Mouse (Mus musculus) CH12.LX (cell line): Measurements from ENCODE around the gene Fhdc1. TPM values are rescaled to one million over a fixed set of nuclear protein-coding genes. Genes with fewer than 3 reads are reported as not detected.

ENCODE experiments used
- DNase-seq: peaks from one replicate; pipeline ENCODE4 v3.0.0-alpha.2; 2013; ENCODE audit errors: extremely low read depth
- H3K27ac ChIP-seq: 2 replicates; pipeline ENCODE4 v1.5.1; 2012; ENCODE audit warnings: low read depth, mild to moderate bottlenecking, control low read depth, moderate library complexity; ENCODE audit not compliant: insufficient read depth
- H3K27me3 ChIP-seq: replicated peaks from 2 replicates; pipeline ENCODE3; 2012; ENCODE audit warnings: inconsistent platforms
- H3K36me3 ChIP-seq, 2 experiments: replicated peaks in 1 of 2; 2 replicates each; pipeline versions ENCODE3 to v1.6.1; 2012; ENCODE audit warnings: inconsistent platforms in 1 of 2, low read length in 1 of 2, mild to moderate bottlenecking in 1 of 2, mixed read lengths in 1 of 2, moderate library complexity in 1 of 2; ENCODE audit not compliant: control insufficient read depth in 1 of 2, insufficient read depth in 1 of 2
- H3K4me1 ChIP-seq, 2 experiments: 2 replicates each; pipeline ENCODE4 v1.6.1; 2012; ENCODE audit warnings: inconsistent platforms in 1 of 2, moderate library complexity in 1 of 2; ENCODE audit not compliant: insufficient read depth in 2 of 2, control insufficient read depth in 1 of 2
- H3K4me2 ChIP-seq: 2 replicates; pipeline ENCODE4 v1.6.1; 2012; ENCODE audit warnings: low read depth, mild to moderate bottlenecking, control low read depth; ENCODE audit not compliant: poor library complexity, insufficient read depth, severe bottlenecking
- H3K4me3 ChIP-seq, 3 experiments: fragments of 150-350 bp in 1 of 3; sonication (generic) in 1 of 3; replicated peaks in 1 of 3; 2 replicates each; pipeline versions ENCODE3 to v1.5.1; 2011 to 2012; ENCODE audit warnings: low read depth in 2 of 3, low read length in 2 of 3, mild to moderate bottlenecking in 2 of 3, moderate library complexity in 2 of 3, control low read depth in 1 of 3, improper control_type of control experiment in 1 of 3, inconsistent platforms in 1 of 3, mixed read lengths in 1 of 3; ENCODE audit not compliant: poor library complexity in 1 of 3
- H3K79me2 ChIP-seq: replicated peaks from 2 replicates; pipeline ENCODE4 v1.6.1; 2012; ENCODE audit warnings: mild to moderate bottlenecking, moderate library complexity; ENCODE audit not compliant: control insufficient read depth, poor library complexity, insufficient read depth, severe bottlenecking; ENCODE audit errors: extremely low read depth
- H3K9ac ChIP-seq: 2 replicates; pipeline ENCODE4 v1.6.1; 2012; ENCODE audit warnings: low read depth, mild to moderate bottlenecking, control low read depth, moderate library complexity; ENCODE audit not compliant: insufficient read depth
- H3K9me3 ChIP-seq: replicated peaks from 2 replicates; pipeline ENCODE3; 2012; ENCODE audit warnings: low read length, inconsistent platforms, mixed read lengths
- BHLHE40 ChIP-seq: IDR thresholded peaks from 2 replicates; pipeline ENCODE4 v1.6.1; 2011; ENCODE audit warnings: mild to moderate bottlenecking, low read depth, low read length, improper control_type of control experiment
- CHD1 ChIP-seq: IDR thresholded peaks from 2 replicates; pipeline ENCODE4 v1.6.1; 2012; ENCODE audit warnings: low read depth, low read length, improper control_type of control experiment, inconsistent platforms
- CHD2 ChIP-seq: IDR thresholded peaks from 2 replicates; pipeline ENCODE4 v1.6.1; 2011; ENCODE audit warnings: low read length, improper control_type of control experiment
- CTCF ChIP-seq, 2 experiments: IDR thresholded peaks in 1 of 2; conservative IDR thresholded peaks in 1 of 2; 2 replicates each; pipeline ENCODE4 v1.5.1; 2011 to 2012; ENCODE audit warnings: low read depth in 2 of 2, low read length in 2 of 2, improper control_type of control experiment in 1 of 2, inconsistent platforms in 1 of 2, mild to moderate bottlenecking in 1 of 2, moderate library complexity in 1 of 2
- ELF1 ChIP-seq: IDR thresholded peaks from 2 replicates; pipeline ENCODE4 v1.6.1; 2014; ENCODE audit warnings: low read depth, mild to moderate bottlenecking, inconsistent platforms, low read length, improper control_type of control experiment
- EP300 ChIP-seq: IDR thresholded peaks from 2 replicates; pipeline ENCODE4 v1.6.1; 2011; ENCODE audit warnings: low read length, improper control_type of control experiment
- IRF4 ChIP-seq: IDR thresholded peaks from 2 replicates; pipeline ENCODE4 v1.6.1; 2014; ENCODE audit warnings: low read depth, mild to moderate bottlenecking, inconsistent platforms, low read length, improper control_type of control experiment
- JUND ChIP-seq: conservative IDR thresholded peaks from 2 replicates; pipeline ENCODE4 v1.6.1; 2011; ENCODE audit warnings: low read depth, low read length, improper control_type of control experiment
- KAT2A ChIP-seq: IDR thresholded peaks from 2 replicates; pipeline ENCODE4 v1.6.1; 2012; ENCODE audit warnings: low read length, improper control_type of control experiment, inconsistent platforms; ENCODE audit not compliant: insufficient replicate concordance
- MAFK ChIP-seq: IDR thresholded peaks from 2 replicates; pipeline ENCODE4 v1.6.1; 2011; ENCODE audit warnings: low read length, improper control_type of control experiment; ENCODE audit not compliant: insufficient replicate concordance
- MAZ ChIP-seq: IDR thresholded peaks from 2 replicates; pipeline ENCODE4 v1.6.1; 2012; ENCODE audit warnings: low read depth, mild to moderate bottlenecking, inconsistent platforms, low read length, improper control_type of control experiment, moderate library complexity
- MXI1 ChIP-seq: IDR thresholded peaks from 2 replicates; pipeline ENCODE4 v1.6.1; 2011; ENCODE audit warnings: mild to moderate bottlenecking, low read depth, low read length, improper control_type of control experiment
- MYC ChIP-seq: IDR thresholded peaks from 2 replicates; pipeline ENCODE4 v1.6.1; 2011; ENCODE audit warnings: low read depth, mild to moderate bottlenecking, improper control_type of control experiment, low read length
- NELFE ChIP-seq: IDR thresholded peaks from 2 replicates; pipeline ENCODE4 v1.6.1; 2011; ENCODE audit warnings: low read depth, low read length, improper control_type of control experiment
- PAX5 ChIP-seq: IDR thresholded peaks from 2 replicates; pipeline ENCODE4 v1.6.1; 2012; ENCODE audit warnings: low read length, inconsistent platforms, mixed read lengths
- POLR2A ChIP-seq: IDR thresholded peaks from 2 replicates; pipeline ENCODE4 v1.6.1; 2011; ENCODE audit warnings: low read depth, mild to moderate bottlenecking, improper control_type of control experiment, low read length
- POLR2AphosphoS2 ChIP-seq: IDR thresholded peaks from 2 replicates; pipeline ENCODE4 v1.6.1; 2011; ENCODE audit warnings: low read depth, low read length, improper control_type of control experiment
- RAD21 ChIP-seq: IDR thresholded peaks from 2 replicates; pipeline ENCODE4 v1.6.1; 2011; ENCODE audit warnings: low read depth, mild to moderate bottlenecking, low read length, improper control_type of control experiment, moderate library complexity
- RCOR1 ChIP-seq: conservative IDR thresholded peaks from 2 replicates; pipeline ENCODE4 v1.6.1; 2012; ENCODE audit warnings: low read depth, mild to moderate bottlenecking, inconsistent platforms, low read length, improper control_type of control experiment
- SIN3A ChIP-seq: IDR thresholded peaks from 2 replicates; pipeline ENCODE4 v1.6.1; 2012; ENCODE audit warnings: low read length, improper control_type of control experiment, inconsistent platforms
- SMC3 ChIP-seq: IDR thresholded peaks from 2 replicates; pipeline ENCODE4 v1.6.1; 2011; ENCODE audit warnings: low read depth, low read length, improper control_type of control experiment
- TCF12 ChIP-seq: IDR thresholded peaks from 2 replicates; pipeline ENCODE4 v1.6.1; 2014; ENCODE audit warnings: low read depth, mild to moderate bottlenecking, inconsistent platforms, low read length, improper control_type of control experiment
- UBTF ChIP-seq: IDR thresholded peaks from 2 replicates; pipeline ENCODE4 v1.6.1; 2012; ENCODE audit warnings: low read depth, mild to moderate bottlenecking, inconsistent platforms, low read length, improper control_type of control experiment, moderate library complexity
- USF1 ChIP-seq: IDR thresholded peaks from 2 replicates; pipeline ENCODE4 v1.6.1; 2014; ENCODE audit warnings: low read depth, mild to moderate bottlenecking, inconsistent platforms, low read length, improper control_type of control experiment
- ZC3H11A ChIP-seq: IDR thresholded peaks from 2 replicates; pipeline ENCODE4 v1.6.1; 2012; ENCODE audit warnings: low read depth, mild to moderate bottlenecking, inconsistent platforms, low read length, improper control_type of control experiment
- ZNF384 ChIP-seq: IDR thresholded peaks from 2 replicates; pipeline ENCODE4 v1.6.1; 2012; ENCODE audit warnings: low read depth, low read length, improper control_type of control experiment, inconsistent platforms
- dilution Hi-C: fragments of 300-500 bp; cut with MboI; formaldehyde crosslinking; loops from 2 replicates; pipeline ENCODE4 v1.14.3; 2020; ENCODE audit warnings: low sequenced_read_pairs; ENCODE audit not compliant: extremely low pct_unique_long_range_greater_than_20kb, extremely low pct_ligation_motif_present
- in situ Hi-C: fragments of 300-500 bp; cut with MboI; formaldehyde crosslinking; loops from 3 replicates; pipeline ENCODE4 v1.14.3; 2019; ENCODE audit warnings: low sequenced_read_pairs, low pct_ligation_motif_present, low pct_unique_long_range_greater_than_20kb, mixed read lengths
- polyA plus RNA-seq: library from polyadenylated mRNA; unstranded; fragments of >175 nt; gene quantifications from 2 replicates; pipeline ENCODE4 v1.2.1, GENCODE M21; 2012; ENCODE audit warnings: low read depth; ENCODE audit not compliant: insufficient read length
- total RNA-seq, 2 experiments: library from RNA; depleted of rRNA; stranded (reverse); fragments of 300-350 nt in 1 of 2; fragments of >200 nt in 1 of 2; gene quantifications; 2 replicates each; pipeline ENCODE4 v1.2.3; 2012 to 2014

The Fhdc1 gene
- total and polyA plus RNA-seq, 3 experiments = 0.08 TPM; not detected in 2

DNA sequence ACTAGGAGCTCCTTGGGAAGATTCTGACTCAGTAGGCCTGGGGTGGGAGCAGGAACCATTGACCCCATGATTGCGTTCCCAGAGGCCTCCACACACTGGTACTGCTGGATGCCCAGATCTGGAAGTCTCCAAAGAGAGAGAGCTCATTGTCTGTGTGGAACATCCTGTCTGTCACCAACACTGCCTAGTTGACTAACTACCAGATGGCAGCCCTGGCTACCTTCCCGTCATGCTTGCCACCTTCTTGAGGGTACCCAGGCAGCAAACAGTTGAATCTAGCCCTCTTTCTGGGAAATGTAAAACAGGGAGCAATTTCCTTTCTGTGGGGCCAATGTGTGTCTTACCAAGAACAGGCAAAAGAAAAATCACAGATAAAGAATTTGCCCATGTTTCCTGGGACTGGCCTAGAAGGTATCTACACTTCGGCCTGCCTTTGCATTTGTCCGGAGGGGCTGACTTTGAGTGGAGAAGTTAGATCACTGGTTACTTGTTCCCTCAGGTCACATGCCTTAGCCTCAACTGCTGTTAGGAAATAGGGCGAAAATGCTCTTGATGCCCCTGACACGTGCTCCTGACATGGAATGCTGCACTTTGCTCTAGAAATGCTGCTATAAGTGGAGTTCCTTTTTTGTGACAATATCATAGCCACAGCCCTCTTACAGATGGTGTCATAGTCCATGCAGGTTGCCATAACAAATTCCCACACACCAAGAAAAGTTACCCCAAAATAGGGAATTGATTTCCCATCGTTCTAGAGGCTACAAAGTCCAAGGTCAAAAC lies 40.6 kb downstream of the Fhdc1 start:
- DNase-seq = no peak
- Histone ChIP-seq H3K4me3 (no peak overlapping the region), H3K4me1 (peaks cover 0 to 9% of the 10 kb centered on the region in 2 experiments; a peak in 2 of 4 replicates), H3K27me3 (no peaks in the 10 kb centered on the region), H3K27ac (no peak overlapping the region), H3K79me2 (no peaks in the 10 kb centered on the region), H3K9me3 (no peaks in the 10 kb centered on the region), H3K36me3 (no peaks in the 10 kb centered on the region), H3K9ac (no peak overlapping the region), H3K4me2 (no peak overlapping the region)
- in situ Hi-C loops (no loop called here), dilution Hi-C loops (no loop called here)
- TF ChIP-seq BHLHE40 (no peak), ZNF384 (no peak), JUND (no peak), POLR2AphosphoS2 (no peak), EP300 (no peak), MAFK (no peak), RCOR1 (no peak), KAT2A (no peak), MXI1 (no peak), USF1 (no peak), CHD2 (no peak), ZC3H11A (no peak), UBTF (no peak), CTCF (conservative IDR thresholded peaks at IDR 0.05 in 1 of 2, IDR thresholded peaks at IDR 0.05 in 1 of 2; ENCODE audit: low read depth in 2 of 2, low read length in 2 of 2) (no peak), MYC (no peak)

DNA sequence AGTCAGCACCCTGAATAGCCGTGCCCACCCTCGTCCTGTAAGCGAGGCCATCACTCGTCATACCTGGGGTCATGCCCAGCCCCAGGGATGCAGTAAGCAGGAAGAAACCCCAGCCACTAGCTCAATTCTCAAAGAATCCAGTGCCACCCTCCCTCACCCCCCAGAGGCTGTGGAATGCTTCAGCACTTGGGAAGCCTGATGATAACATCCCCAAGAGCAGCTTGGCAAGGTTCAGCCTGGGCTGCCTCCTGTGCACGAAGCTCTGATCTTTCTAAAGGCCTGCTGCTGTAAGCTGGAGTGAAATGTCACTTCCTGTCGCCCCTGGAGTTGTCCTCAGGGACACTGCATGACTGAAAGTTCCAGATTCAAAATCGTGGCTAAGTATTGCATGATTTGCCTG lies 41.4 kb downstream of the Fhdc1 start:
- Histone ChIP-seq H3K4me1 (peaks cover 0 to 9% of the 10 kb centered on the region in 2 experiments; a peak in 2 of 4 replicates), H3K79me2 (no peaks in the 10 kb centered on the region), H3K36me3 (no peaks in the 10 kb centered on the region), H3K9ac (no peak overlapping the region)
- TF ChIP-seq POLR2A = no peak
- no peak for TF ChIP-seq RCOR1
- TF ChIP-seq MAFK = no peak
- TF ChIP-seq CHD1 = no peak
- no peak for TF ChIP-seq SMC3
- TF ChIP-seq ELF1 = no peak
- no peak for TF ChIP-seq ZNF384
- TF ChIP-seq NELFE = no peak
- TF ChIP-seq JUND = no peak
- TF ChIP-seq BHLHE40 = no peak
- no peak for TF ChIP-seq TCF12
- TF ChIP-seq MAZ = no peak
- TF ChIP-seq RAD21 = no peak
- no peak for TF ChIP-seq ZC3H11A
- TF ChIP-seq SIN3A = no peak
- TF ChIP-seq PAX5 = no peak
- TF ChIP-seq EP300 = no peak
- TF ChIP-seq IRF4 = no peak
- TF ChIP-seq, all 38 proteins: peak for 0
- dilution Hi-C loops = no loop called here
- no peaks in the 10 kb centered on the region for H3K27me3 ChIP-seq
- in situ Hi-C loops = no loop called here
- H3K9me3 ChIP-seq = no peaks in the 10 kb centered on the region
- H3K27ac ChIP-seq = no peak overlapping the region
- H3K4me2 ChIP-seq = no peak overlapping the region
- no peak overlapping the region for H3K4me3 ChIP-seq
- DNase-seq = no peak
